Mouse (Mus musculus) layer of hippocampus, postnatal 14 days (tissue): ENCODE measurements around the gene Col16a1. TPM values are rescaled to one million over a fixed set of nuclear protein-coding genes. Genes with fewer than 3 reads are reported as not detected.
A peak's percentile ranks its signal among the peaks of the same experiment; 100 is the strongest.

Experiments used
- DNase-seq, 2 experiments: peaks; one replicate each; pipeline ENCODE4 v3.0.0; 2021 to 2022; ENCODE audit warnings: low spot score in 2 of 2, mixed read lengths in 1 of 2
- total RNA-seq, 2 experiments: library from RNA; stranded (reverse); gene quantifications; 2 replicates each; pipeline ENCODE4 v1.2.3; 2021

The Col16a1 gene
- total RNA-seq, 2 experiments from 2014 or later: 11.4 to 16.2 TPM

DNA sequence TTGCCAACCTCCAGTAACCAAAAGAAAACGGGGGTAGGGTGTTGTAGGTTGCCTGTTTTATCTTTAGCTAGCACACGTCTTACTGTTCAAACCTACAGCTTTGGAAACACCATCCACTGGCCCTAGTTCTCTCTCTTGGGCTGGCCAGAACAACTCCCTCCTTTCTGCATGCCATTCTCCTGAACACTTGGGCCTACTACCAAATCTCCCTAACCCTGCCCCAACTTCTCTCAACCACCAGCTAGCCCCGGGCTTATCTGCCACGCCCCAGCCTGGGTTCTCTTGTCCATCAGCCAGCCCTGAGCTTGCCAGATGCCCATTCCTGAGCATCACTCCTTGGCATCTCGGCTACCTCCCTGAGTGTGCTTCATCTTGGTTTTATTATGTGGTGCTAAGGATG lies 81.3 kb downstream of the Col16a1 start:
- DNase-seq: no peak

- no peak for DNase-seq
Measured at GRCm38 (mm10) chr4:130130082-130130481, 82.4 kb downstream of the Col16a1 start.

GRCm38 (mm10) chr4:130130641-130131350 lies 83.2 kb downstream of the Col16a1 start:
- no peak for DNase-seq

DNA sequence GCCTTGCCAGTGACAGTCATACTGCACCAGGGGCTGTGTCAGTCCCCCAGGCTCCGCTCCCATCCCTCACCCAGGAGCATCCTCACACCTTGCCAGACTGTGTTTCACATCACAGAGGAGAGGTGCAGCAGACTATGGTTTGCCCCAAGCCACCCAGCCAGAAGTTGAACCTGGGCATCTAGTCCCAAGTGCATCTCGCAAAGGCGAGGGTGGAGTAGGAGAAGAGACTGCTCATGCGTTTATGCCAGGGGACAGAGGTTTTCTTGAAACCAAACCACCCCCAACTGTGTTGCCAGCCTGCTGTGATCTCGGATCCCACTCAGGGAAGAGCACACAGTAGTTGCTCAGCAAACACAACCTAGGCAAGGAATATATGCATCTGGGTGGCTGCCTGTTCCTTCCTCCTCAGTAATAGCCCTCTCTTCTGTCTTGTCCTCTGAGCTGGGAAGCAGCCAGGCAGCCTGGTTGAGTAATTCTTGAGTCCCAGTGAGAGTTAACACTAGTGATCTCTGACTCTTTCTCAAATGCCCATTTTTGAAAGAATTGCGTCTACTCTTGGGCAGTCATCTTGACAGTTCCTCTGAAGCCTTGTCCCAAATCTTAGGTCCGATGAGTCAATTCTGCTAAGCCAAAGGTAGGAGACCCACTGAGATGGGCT lies 83.9 kb downstream of the Col16a1 start:
- no peak for DNase-seq

- no peak for DNase-seq
Measured at GRCm38 (mm10) chr4:130133399-130133798, 85.8 kb downstream of the Col16a1 start.

DNA sequence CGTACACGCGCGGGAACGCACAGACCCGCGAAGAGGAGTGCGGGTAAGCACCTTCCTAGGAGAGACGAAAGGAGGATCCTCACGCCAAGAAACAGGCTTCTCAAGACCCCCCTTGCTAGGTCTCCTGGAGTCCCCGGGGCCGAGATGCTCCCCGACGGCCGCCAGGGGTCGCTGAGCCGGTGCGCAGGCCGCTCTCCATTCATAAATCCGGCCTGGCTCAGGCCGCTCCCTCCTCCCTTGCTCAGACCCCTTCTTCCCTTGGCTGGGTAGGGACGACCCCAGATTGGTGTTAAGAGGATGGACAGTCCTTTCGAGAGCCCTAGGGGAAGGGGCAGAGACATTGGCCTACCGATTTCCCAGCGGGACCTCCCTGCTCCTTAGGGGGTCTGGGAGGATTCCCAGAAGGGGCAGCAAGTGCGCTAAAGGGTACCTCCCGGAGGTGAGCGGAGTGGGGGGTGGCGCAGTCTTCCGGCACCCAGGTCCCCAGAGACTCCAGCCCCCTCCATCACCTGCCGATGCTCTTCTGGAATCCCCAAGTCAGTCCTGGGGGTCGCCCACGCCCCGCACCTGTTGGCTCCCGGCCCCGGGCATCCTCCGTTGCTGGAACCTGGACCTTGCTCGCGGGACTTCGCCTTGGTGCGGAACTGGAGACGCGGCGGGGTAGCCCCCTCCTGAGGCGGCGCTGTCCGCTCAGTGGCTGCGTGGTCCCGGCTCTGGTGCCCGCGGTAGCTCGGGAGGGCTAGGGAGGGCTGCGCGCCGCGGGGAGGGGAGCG lies 91.0 kb downstream of the Col16a1 start:
- peak; percentile 68 to 70 for DNase-seq

- DNase-seq: no peak
Measured at GRCm38 (mm10) chr4:130139214-130139492, 91.5 kb downstream of the Col16a1 start, which contains the start of gene Hcrtr1. Gene Hcrtr1, minus strand, starts transcription at chr4:130139359.

- peak; percentile 62 for DNase-seq
Measured at GRCm38 (mm10) chr4:130140992-130141402, 93.4 kb downstream of the Col16a1 start.

- DNase-seq: no peak
Measured at GRCm38 (mm10) chr4:130141786-130142185, 94.1 kb downstream of the Col16a1 start.

- no peak for DNase-seq
Measured at GRCm38 (mm10) chr4:130148405-130148804, 100.8 kb downstream of the Col16a1 start.

Other genes starting within 250 kb of the Col16a1 start
- gene Ptp4a2, start 236.6 kb upstream of the Col16a1 start, total RNA-seq: 100 to 1,000 TPM; 123 to 132 TPM
- gene Spocd1, start 118.6 kb upstream of the Col16a1 start, total RNA-seq: under 1 TPM; 0.09 to 0.21 TPM
- gene Adgrb2, start 63.0 kb upstream of the Col16a1 start, total RNA-seq: 100 to 1,000 TPM; 451 to 472 TPM
- 10 to 100 TPM; 46.5 to 46.6 TPM for gene Pef1, start 54.7 kb downstream of the Col16a1 start, total RNA-seq
- gene Hcrtr1, start 91.5 kb downstream of the Col16a1 start, total RNA-seq: 10 to 100 TPM; 10.2 to 10.9 TPM
- 1 to 10 TPM; 3.3 to 5.5 TPM for gene Tinagl1, start 127.3 kb downstream of the Col16a1 start, total RNA-seq
- under 1 TPM in 1 of 2 experiments, not detected in 1; 0.46 TPM for gene Gm853, start 174.6 kb downstream of the Col16a1 start, total RNA-seq
- gene Serinc2, start 231.4 kb downstream of the Col16a1 start, total RNA-seq: 1 to 10 TPM; 7.9 to 9.6 TPM